Mouse (Mus musculus): ENCODE data around the gene Lrrc41. TPM values are rescaled to one million over a fixed set of nuclear protein-coding genes. Genes with fewer than 3 reads are reported as not detected.
A peak's percentile ranks its signal among the peaks of the same experiment; 100 is the strongest.

Gene Lrrc41
- polyA plus RNA-seq, 1 experiment, result 122 TPM

GRCm38 (mm10) chr4:116111486-116111885 lies 36.4 kb downstream of the Lrrc41 start:
- Histone ChIP-seq H3K27ac (ENCODE audit: control insufficient read depth, insufficient read depth, low read depth, low read length) (no peak overlapping the region), H3K4me3 (ENCODE audit: control insufficient read depth, low read depth, low read length) (no peak overlapping the region), H3K4me1 (ENCODE audit: control insufficient read depth, insufficient read depth, low read length) (no peaks in the 10 kb centered on the region), H3K36me3 (ENCODE audit: control insufficient read depth, insufficient read depth, low read length) (no peaks in the 10 kb centered on the region), H3K27me3 (ENCODE audit: control insufficient read depth, insufficient read depth, low read length) (no peaks in the 10 kb centered on the region)
- no peak for TF ChIP-seq POLR2A (IDR thresholded peaks at IDR 0.05; ENCODE audit: control insufficient read depth, low read depth, low read length)
- TF ChIP-seq CTCF (IDR thresholded peaks at IDR 0.05; ENCODE audit: control insufficient read depth, insufficient read depth, insufficient replicate concordance, low read depth, low read length), result no peak

- Histone ChIP-seq H3K27me3 (ENCODE audit: control insufficient read depth, insufficient read depth, low read length) (no peaks in the 10 kb centered on the region), H3K4me3 (ENCODE audit: control insufficient read depth, low read depth, low read length) (peak overlapping the region; percentile 98), H3K36me3 (ENCODE audit: control insufficient read depth, insufficient read depth, low read length) (no peaks in the 10 kb centered on the region; the same call in 1 of the 2 replicates), H3K4me1 (ENCODE audit: control insufficient read depth, insufficient read depth, low read length) (peaks cover 6% of the 10 kb centered on the region), H3K27ac (ENCODE audit: control insufficient read depth, insufficient read depth, low read depth, low read length) (peak overlapping the region; percentile 82; the same call in 1 of the 2 replicates)
- TF ChIP-seq POLR2A (IDR thresholded peaks at IDR 0.05; ENCODE audit: control insufficient read depth, low read depth, low read length) (no peak), CTCF (IDR thresholded peaks at IDR 0.05; ENCODE audit: control insufficient read depth, insufficient read depth, insufficient replicate concordance, low read depth, low read length) (no peak)
Observed at GRCm38 (mm10) chr4:116122762-116123161, 47.7 kb downstream of the Lrrc41 start.

DNA sequence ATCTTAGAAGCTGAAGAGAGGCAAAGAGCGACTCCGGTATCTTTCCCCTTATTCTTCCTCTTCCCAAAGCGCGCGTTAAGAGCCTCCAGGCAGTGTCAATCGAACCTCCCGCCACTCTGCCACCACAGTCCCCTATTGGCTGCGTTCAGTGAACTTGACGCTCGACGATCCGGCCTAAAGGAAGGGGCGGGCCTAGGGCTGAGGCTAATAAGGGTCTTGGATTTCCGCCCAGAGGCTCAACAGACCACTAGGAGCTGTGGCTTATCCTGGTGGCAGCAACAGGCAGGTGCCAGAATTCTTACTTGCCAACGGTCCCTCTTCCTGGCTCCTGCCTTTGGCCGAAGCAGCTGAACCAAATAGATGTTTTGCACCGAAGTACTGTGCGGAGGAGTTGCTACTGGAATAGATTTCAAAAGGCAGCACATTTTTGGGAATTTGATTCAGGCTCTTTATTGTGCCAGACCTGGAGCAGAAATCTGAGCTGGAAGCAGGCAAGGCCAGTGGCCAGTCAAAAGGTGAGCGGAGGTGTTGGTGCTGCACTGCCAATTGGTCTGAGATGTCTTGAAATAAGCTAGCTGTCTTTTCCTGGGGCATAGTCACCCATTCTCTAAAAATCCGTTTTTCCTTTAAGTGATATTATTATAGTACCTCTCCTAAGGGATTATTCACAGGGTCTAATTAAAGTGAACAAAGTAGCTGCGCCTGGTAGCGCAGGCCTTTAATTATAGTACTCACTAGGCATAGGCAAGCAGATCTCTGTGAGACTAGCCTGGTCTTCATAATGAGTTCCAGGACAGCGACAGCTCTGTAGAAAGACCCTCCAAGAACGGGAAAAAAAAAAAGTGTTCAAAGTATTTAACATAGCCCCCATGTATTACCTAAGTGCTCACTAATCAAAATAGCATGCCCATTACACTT lies 48.8 kb downstream of the Lrrc41 start, which contains the start of the genes Rad54l and Pomgnt1:
Rad54l (minus strand) TSS at position 89 of the 918 bp plus-strand sequence.
Pomgnt1 (plus strand) TSS at position 239 of the 918 bp plus-strand sequence.
- peak within 1 kb of the TSS; percentile 89 for H3K27ac ChIP-seq (ENCODE audit: control insufficient read depth, insufficient read depth, low read depth, low read length)
- TF ChIP-seq CTCF (IDR thresholded peaks at IDR 0.05; ENCODE audit: control insufficient read depth, insufficient read depth, insufficient replicate concordance, low read depth, low read length) (0 out of 2 replicates have a peak, but pooled peaks have one; percentile 10), POLR2A (IDR thresholded peaks at IDR 0.05; ENCODE audit: control insufficient read depth, low read depth, low read length) (peak; percentile 77)
- H3K36me3 ChIP-seq (ENCODE audit: control insufficient read depth, insufficient read depth, low read length), result no peaks in the 10 kb centered on the region; the same call in 1 of the 2 replicates
- peaks cover 6% of the 10 kb centered on the region for H3K4me1 ChIP-seq (ENCODE audit: control insufficient read depth, insufficient read depth, low read length)
- peak within 1 kb of the TSS; percentile 98 for H3K4me3 ChIP-seq (ENCODE audit: control insufficient read depth, low read depth, low read length)
- no peaks in the 10 kb centered on the region for H3K27me3 ChIP-seq (ENCODE audit: control insufficient read depth, insufficient read depth, low read length)

- TF ChIP-seq CTCF (IDR thresholded peaks at IDR 0.05; ENCODE audit: control insufficient read depth, insufficient read depth, insufficient replicate concordance, low read depth, low read length) (no peak), POLR2A (IDR thresholded peaks at IDR 0.05; ENCODE audit: control insufficient read depth, low read depth, low read length) (no peak)
- no peaks in the 10 kb centered on the region for H3K27me3 ChIP-seq (ENCODE audit: control insufficient read depth, insufficient read depth, low read length)
- no peaks in the 10 kb centered on the region; the same call in 1 of the 2 replicates for H3K36me3 ChIP-seq (ENCODE audit: control insufficient read depth, insufficient read depth, low read length)
- no peak overlapping the region for H3K27ac ChIP-seq (ENCODE audit: control insufficient read depth, insufficient read depth, low read depth, low read length)
- H3K4me1 ChIP-seq (ENCODE audit: control insufficient read depth, insufficient read depth, low read length), result peaks cover 6% of the 10 kb centered on the region
- no peak overlapping the region for H3K4me3 ChIP-seq (ENCODE audit: control insufficient read depth, low read depth, low read length)
Observed at GRCm38 (mm10) chr4:116125803-116126386, 50.8 kb downstream of the Lrrc41 start.

GRCm38 (mm10) chr4:116127956-116128355 lies 52.9 kb downstream of the Lrrc41 start:
- TF ChIP-seq POLR2A (IDR thresholded peaks at IDR 0.05; ENCODE audit: control insufficient read depth, low read depth, low read length), result no peak
- TF ChIP-seq CTCF (IDR thresholded peaks at IDR 0.05; ENCODE audit: control insufficient read depth, insufficient read depth, insufficient replicate concordance, low read depth, low read length), result no peak
- Histone ChIP-seq H3K4me1 (ENCODE audit: control insufficient read depth, insufficient read depth, low read length) (peaks cover 3% of the 10 kb centered on the region), H3K4me3 (ENCODE audit: control insufficient read depth, low read depth, low read length) (no peak overlapping the region), H3K27me3 (ENCODE audit: control insufficient read depth, insufficient read depth, low read length) (no peaks in the 10 kb centered on the region), H3K27ac (ENCODE audit: control insufficient read depth, insufficient read depth, low read depth, low read length) (no peak overlapping the region), H3K36me3 (ENCODE audit: control insufficient read depth, insufficient read depth, low read length) (no peaks in the 10 kb centered on the region; the same call in 1 of the 2 replicates)

DNA sequence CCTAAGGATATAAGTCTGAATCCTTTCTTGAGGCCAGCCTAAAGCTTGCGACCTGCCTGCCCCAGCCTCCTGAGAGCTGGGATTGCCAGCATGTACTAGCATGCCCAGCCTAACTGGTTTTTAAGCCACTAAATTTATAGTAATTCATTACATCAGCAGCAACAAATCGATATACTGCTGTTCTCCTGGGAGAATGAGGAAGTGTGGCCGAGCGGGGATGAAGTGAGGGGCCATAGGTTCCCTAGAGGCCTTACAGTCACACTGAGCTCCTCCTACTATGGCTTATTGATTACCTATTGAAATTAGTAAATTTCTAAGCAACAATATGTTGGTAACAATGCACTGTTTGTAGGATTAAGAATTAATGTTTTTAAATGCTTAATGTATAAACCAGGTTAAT lies 58.1 kb downstream of the Lrrc41 start:
- no peaks in the 10 kb centered on the region for H3K27me3 ChIP-seq (ENCODE audit: control insufficient read depth, insufficient read depth, low read length)

DNA sequence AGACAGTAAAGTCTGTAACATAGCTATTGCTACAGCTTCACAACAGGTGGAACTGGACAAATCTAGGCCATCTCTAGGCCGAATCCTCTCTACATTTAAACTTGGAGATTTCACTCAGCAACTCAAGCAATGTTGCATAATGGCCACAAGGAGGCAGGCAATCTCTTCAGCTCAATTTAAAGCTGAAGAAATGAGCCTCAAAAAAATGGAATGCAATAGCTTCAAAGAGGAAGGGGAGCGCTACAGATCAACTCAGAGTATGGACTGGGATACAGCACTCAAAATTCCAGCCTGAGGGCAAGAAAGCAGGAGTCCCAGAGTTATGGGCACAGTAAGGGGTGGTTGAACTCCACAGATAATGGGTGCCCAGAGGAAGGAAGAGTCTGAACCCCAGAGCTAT lies 59.9 kb downstream of the Lrrc41 start:
- H3K4me3 ChIP-seq (ENCODE audit: control insufficient read depth, low read depth, low read length), result no peak overlapping the region
- no peaks in the 10 kb centered on the region for H3K36me3 ChIP-seq (ENCODE audit: control insufficient read depth, insufficient read depth, low read length)
- TF ChIP-seq CTCF (IDR thresholded peaks at IDR 0.05; ENCODE audit: control insufficient read depth, insufficient read depth, insufficient replicate concordance, low read depth, low read length) (no peak), POLR2A (IDR thresholded peaks at IDR 0.05; ENCODE audit: control insufficient read depth, low read depth, low read length) (no peak)
- H3K27ac ChIP-seq (ENCODE audit: control insufficient read depth, insufficient read depth, low read depth, low read length), result no peak overlapping the region
- no peaks in the 10 kb centered on the region for H3K27me3 ChIP-seq (ENCODE audit: control insufficient read depth, insufficient read depth, low read length)
- no peaks in the 10 kb centered on the region for H3K4me1 ChIP-seq (ENCODE audit: control insufficient read depth, insufficient read depth, low read length)

More for the DNA sequence above, 58.1 kb downstream of the Lrrc41 start:
- H3K27ac ChIP-seq (ENCODE audit: control insufficient read depth, insufficient read depth, low read depth, low read length), result no peak overlapping the region
- H3K36me3 ChIP-seq (ENCODE audit: control insufficient read depth, insufficient read depth, low read length), result no peaks in the 10 kb centered on the region
- H3K4me3 ChIP-seq (ENCODE audit: control insufficient read depth, low read depth, low read length), result no peak overlapping the region
- TF ChIP-seq CTCF (IDR thresholded peaks at IDR 0.05; ENCODE audit: control insufficient read depth, insufficient read depth, insufficient replicate concordance, low read depth, low read length) (no peak), POLR2A (IDR thresholded peaks at IDR 0.05; ENCODE audit: control insufficient read depth, low read depth, low read length) (no peak)
- no peaks in the 10 kb centered on the region for H3K4me1 ChIP-seq (ENCODE audit: control insufficient read depth, insufficient read depth, low read length)

Data from testis, adult 2 months (tissue).